Mouse (Mus musculus) liver, embryonic 14.5 days (tissue): ENCODE measurements around the gene Arl6ip1. TPM values are rescaled to one million over a fixed set of nuclear protein-coding genes. Genes with fewer than 3 reads are reported as not detected.

ENCODE experiments used
- ATAC-seq: fragments of 200-750 bp; cut with Nextera tagmentation; 2 replicates; pipeline ENCODE4 v1.8.0; 2017; ENCODE audit warnings: moderate number of reproducible peaks, mild to moderate bottlenecking, moderate library complexity; ENCODE audit not compliant: insufficient read depth
- DNase-seq, 3 experiments: peaks; one replicate each; pipeline ENCODE4 v3.0.0-alpha.2; 2012 to 2013; ENCODE audit warnings: low read depth in 3 of 3, low spot score in 3 of 3
- H3K27ac ChIP-seq: fragments of 300-500 bp; sonication (generic); 2 replicates; pipeline ENCODE4 v1.5.1; 2014; ENCODE audit warnings: moderate library complexity, mild to moderate bottlenecking, control low read depth, inconsistent platforms
- H3K27me3 ChIP-seq: fragments of 300-500 bp; sonication (generic); 2 replicates; pipeline ENCODE4 v1.6.1; 2014; ENCODE audit warnings: mild to moderate bottlenecking, low read length, moderate library complexity; ENCODE audit not compliant: control insufficient read depth, insufficient read depth
- H3K36me3 ChIP-seq: fragments of 300-500 bp; sonication (generic); replicated peaks from 2 replicates; pipeline ENCODE4 v1.6.1; 2014; ENCODE audit warnings: low read depth; ENCODE audit not compliant: control insufficient read depth, insufficient read depth
- H3K4me1 ChIP-seq, 2 experiments: fragments of 200-500 bp in 1 of 2; fragments of 300-500 bp in 1 of 2; sonication (generic) in 1 of 2; replicated peaks; 2 replicates each; pipeline ENCODE4 v1.6.1; 2012 to 2014; ENCODE audit warnings: antibody characterized with exemption in 1 of 2, inconsistent platforms in 1 of 2, low read length in 1 of 2; ENCODE audit not compliant: control insufficient read depth in 2 of 2, insufficient read depth in 2 of 2
- H3K4me2 ChIP-seq: fragments of 300-500 bp; sonication (generic); 2 replicates; pipeline ENCODE4 v1.6.1; 2014; ENCODE audit warnings: low read depth, mild to moderate bottlenecking, control low read depth, moderate library complexity
- H3K4me3 ChIP-seq, 2 experiments: fragments of 200-500 bp in 1 of 2; fragments of 300-500 bp in 1 of 2; sonication (generic) in 1 of 2; 2 replicates each; pipeline ENCODE4 v1.5.1; 2012 to 2014; ENCODE audit warnings: low read depth in 2 of 2, low read length in 2 of 2, mild to moderate bottlenecking in 2 of 2, control low read depth in 1 of 2, inconsistent platforms in 1 of 2, moderate library complexity in 1 of 2; ENCODE audit not compliant: insufficient read depth in 1 of 2
- H3K9ac ChIP-seq: fragments of 300-500 bp; sonication (generic); replicated peaks from 2 replicates; pipeline ENCODE4 v1.6.1; 2014; ENCODE audit warnings: mild to moderate bottlenecking, control low read depth, moderate library complexity
- H3K9me3 ChIP-seq: fragments of 300-500 bp; sonication (generic); 2 replicates; pipeline ENCODE4 v1.6.1; 2016; ENCODE audit warnings: low read length, mixed read lengths; ENCODE audit not compliant: control insufficient read depth
- CTCF ChIP-seq: IDR thresholded peaks from 2 replicates; pipeline ENCODE4 v1.5.1; 2016; ENCODE audit warnings: antibody characterized with exemption, low read depth, control low read depth
- EP300 ChIP-seq: IDR thresholded peaks from 2 replicates; pipeline ENCODE4 v1.6.1; 2016; ENCODE audit warnings: antibody characterized with exemption, low read depth
- WGBS: fragments of 180-500 bp; shearing (Covaris S2); extraction: QIAGEN DNeasy Blood & Tissue Kit; methylation state at CpG from one replicate; pipeline ENCODE4 v1.1.7; 2014; ENCODE audit not compliant: insufficient replicate concordance; 5-methylcytosine and 5-hydroxymethylcytosine counted together
- polyA plus RNA-seq, 2 experiments: library from polyadenylated mRNA; depleted of rRNA in 1 of 2; stranded (reverse) in 1 of 2; unstranded in 1 of 2; fragments of >200 nt; fragmentation: Nextera tagmentation in 1 of 2; extraction: Ambion mirVana in 1 of 2; gene quantifications; 2 replicates each; pipeline versions ENCODE4 v1.2.1 to v1.2.3; 2012 to 2014

Arl6ip1 gene
- polyA plus RNA-seq, 2 experiments, result 109 to 224 TPM

GRCm38 (mm10) chr7:118135128-118135527 is 5.7 kb upstream of the Arl6ip1 start:
- H3K4me2 ChIP-seq, result no peak overlapping the region
- 74% methylated on average over 11 of the region's 11 CpGs for WGBS
- H3K27ac ChIP-seq, result no peak overlapping the region
- no peak overlapping the region for H3K4me3 ChIP-seq
- no peaks in the 10 kb centered on the region for H3K9me3 ChIP-seq
- DNase-seq, result no peak
- H3K36me3 ChIP-seq, result peaks cover 28% of the 10 kb centered on the region
- TF ChIP-seq CTCF (no peak), EP300 (no peak)
- peaks cover 6 to 8% of the 10 kb centered on the region in 2 experiments for H3K4me1 ChIP-seq
- H3K9ac ChIP-seq, result no peak overlapping the region
- H3K27me3 ChIP-seq, result no peaks in the 10 kb centered on the region
- ATAC-seq, result no peak

- peak in 1 of 3 experiments; percentile 35 for DNase-seq
- Histone ChIP-seq H3K9me3 (no peaks in the 10 kb centered on the region), H3K4me3 (peak overlapping the region; percentile 68 to 86), H3K27me3 (no peaks in the 10 kb centered on the region), H3K27ac (peak overlapping the region; percentile 91), H3K4me1 (peaks cover 17 to 20% of the 10 kb centered on the region in 2 experiments), H3K9ac (peak overlapping the region; percentile 91), H3K36me3 (peaks cover 25% of the 10 kb centered on the region), H3K4me2 (peak overlapping the region; percentile 75)
- peak; percentile 32 for TF ChIP-seq CTCF
- no peak for TF ChIP-seq EP300
- peak; percentile 51 for ATAC-seq
- WGBS, result under 1% methylated on average over 21 of the region's 21 CpGs
Measured at GRCm38 (mm10) chr7:118128925-118129429, 485 bp downstream of the Arl6ip1 start.

- H3K36me3 ChIP-seq, result peaks cover 51% of the 10 kb centered on the region
Measured at GRCm38 (mm10) chr7:118126219-118126875, 3.1 kb downstream of the Arl6ip1 start.

GRCm38 (mm10) chr7:118125736-118126135 is 3.7 kb downstream of the Arl6ip1 start:
- Histone ChIP-seq H3K27me3 (no peaks in the 10 kb centered on the region), H3K4me3 (no peak overlapping the region), H3K9ac (no peak overlapping the region), H3K36me3 (peaks cover 57% of the 10 kb centered on the region), H3K9me3 (no peaks in the 10 kb centered on the region), H3K4me2 (no peak overlapping the region; the same call in 1 of the 2 replicates), H3K27ac (no peak overlapping the region), H3K4me1 (peaks cover 15 to 20% of the 10 kb centered on the region in 2 experiments)
- TF ChIP-seq EP300 (no peak), CTCF (no peak)
- DNase-seq (no peak), ATAC-seq (no peak)

More at GRCm38 (mm10) chr7:118126219-118126875, 3.1 kb downstream of the Arl6ip1 start:
- H3K9ac ChIP-seq, result peak overlapping the region; percentile 7; the same call in 1 of the 2 replicates
- WGBS, result 51% methylated on average over 11 of the region's 11 CpGs
- H3K27me3 ChIP-seq, result no peaks in the 10 kb centered on the region
- peak overlapping the region; percentile 75 for H3K4me2 ChIP-seq
- TF ChIP-seq EP300 (no peak), CTCF (no peak)
- peak overlapping the region in 1 of 2 experiments; percentile 86; a peak in 2 of 4 replicates for H3K4me3 ChIP-seq
- ATAC-seq (no peak), DNase-seq (no peak)
- H3K9me3 ChIP-seq, result no peaks in the 10 kb centered on the region
- H3K4me1 ChIP-seq, result peaks cover 17 to 20% of the 10 kb centered on the region in 2 experiments
- H3K27ac ChIP-seq, result no peak overlapping the region
